Mouse (Mus musculus) myocyte (in vitro differentiated cells): ENCODE data around the gene Zcchc7. TPM values are rescaled to one million over a fixed set of nuclear protein-coding genes. Genes with fewer than 3 reads are reported as not detected.

Experiments used
- H3K27me3 ChIP-seq: one replicate; pipeline ENCODE4 v1.6.1; 2011; ENCODE audit not compliant: control insufficient read depth, insufficient read depth, insufficient read length
- H3K36me3 ChIP-seq: one replicate; pipeline ENCODE4 v1.6.1; 2011; ENCODE audit not compliant: control insufficient read depth, insufficient read depth
- H3K4me2 ChIP-seq: one replicate; pipeline ENCODE4 v1.6.1; 2011; ENCODE audit warnings: low read depth, control low read depth
- H3K4me3 ChIP-seq: one replicate; pipeline ENCODE4 v1.5.1; 2011; ENCODE audit warnings: mild to moderate bottlenecking, control low read depth, moderate library complexity
- H3K79me2 ChIP-seq: one replicate; pipeline ENCODE4 v1.6.1; 2011; ENCODE audit not compliant: control insufficient read depth, insufficient read depth
- H3ac ChIP-seq: one replicate; pipeline ENCODE4 v1.6.1; 2011; ENCODE audit not compliant: control insufficient read depth, insufficient read length
- CEBPB ChIP-seq: IDR thresholded peaks from 2 replicates; pipeline ENCODE4 v1.6.1; 2011; ENCODE audit warnings: mild to moderate bottlenecking, moderate library complexity; ENCODE audit not compliant: poor library complexity, insufficient read depth, severe bottlenecking
- E2F4 ChIP-seq: IDR thresholded peaks from one replicate; pipeline ENCODE4 v1.6.1; 2011; ENCODE audit warnings: mild to moderate bottlenecking, control low read depth, moderate library complexity; ENCODE audit not compliant: insufficient read depth
- MAX ChIP-seq: IDR thresholded peaks from one replicate; pipeline ENCODE4 v1.6.1; 2011; ENCODE audit warnings: low read depth, mild to moderate bottlenecking, control low read depth
- MYOD1 ChIP-seq, 3 experiments: IDR thresholded peaks; one replicate each; pipeline ENCODE4 v1.6.1; 2011; ENCODE audit warnings: control low read depth in 2 of 3, low read depth in 2 of 3, mild to moderate bottlenecking in 2 of 3, moderate library complexity in 1 of 3; ENCODE audit not compliant: insufficient read length in 2 of 3, control insufficient read depth in 1 of 3
- MYOG ChIP-seq, 3 experiments: IDR thresholded peaks; one replicate each; pipeline ENCODE4 v1.6.1; 2011; ENCODE audit warnings: control low read depth in 2 of 3, low read depth in 2 of 3, mild to moderate bottlenecking in 2 of 3; ENCODE audit not compliant: insufficient read length in 2 of 3, control insufficient read depth in 1 of 3, insufficient read depth in 1 of 3
- POLR2A ChIP-seq: IDR thresholded peaks from one replicate; pipeline ENCODE4 v1.6.1; 2011; ENCODE audit warnings: low read depth, mild to moderate bottlenecking, control low read depth, moderate library complexity; ENCODE audit not compliant: insufficient read length
- POLR2AphosphoS2 ChIP-seq: IDR thresholded peaks from one replicate; pipeline ENCODE4 v1.6.1; 2011; ENCODE audit warnings: low read depth, control low read depth; ENCODE audit not compliant: insufficient read length
- REST ChIP-seq: IDR thresholded peaks from one replicate; pipeline ENCODE4 v1.6.1; 2011; ENCODE audit warnings: mild to moderate bottlenecking, control low read depth, moderate library complexity; ENCODE audit not compliant: insufficient read depth, insufficient read length
- SRF ChIP-seq: IDR thresholded peaks from one replicate; pipeline ENCODE4 v1.6.1; 2011; ENCODE audit warnings: low read depth; ENCODE audit not compliant: control insufficient read depth, insufficient read length
- TCF12 ChIP-seq: IDR thresholded peaks from one replicate; pipeline ENCODE4 v1.6.1; 2011; ENCODE audit warnings: mild to moderate bottlenecking, control low read depth; ENCODE audit not compliant: poor library complexity, insufficient read depth, severe bottlenecking
- TCF3 ChIP-seq: IDR thresholded peaks from one replicate; pipeline ENCODE4 v1.6.1; 2011; ENCODE audit warnings: low read depth, control low read depth; ENCODE audit not compliant: insufficient read length
- USF1 ChIP-seq: IDR thresholded peaks from one replicate; pipeline ENCODE4 v1.6.1; 2011; ENCODE audit warnings: low read depth, mild to moderate bottlenecking, control low read depth, moderate library complexity
- polyA plus RNA-seq: library from polyadenylated mRNA; unstranded; fragments of >200 nt; fragmentation: generic; extraction: Trizol; gene quantifications from one replicate; pipeline ENCODE4 v1.2.1, GENCODE M21; 2012; ENCODE audit warnings: missing spikeins

Zcchc7 gene
- polyA plus RNA-seq, 1 experiment: 6.9 TPM

- TF ChIP-seq POLR2AphosphoS2: no peak
- TF ChIP-seq MYOD1 (IDR thresholded peaks at IDR 0.05; ENCODE audit: control insufficient read depth in 1 of 3, insufficient read length in 2 of 3, low read depth in 2 of 3): no peak
- TF ChIP-seq E2F4: no peak
- TF ChIP-seq USF1: no peak
- no peak for TF ChIP-seq TCF3
- TF ChIP-seq CEBPB: no peak
- no peak for TF ChIP-seq POLR2A
- TF ChIP-seq MAX: no peak
- no peak for TF ChIP-seq REST
- no peak for TF ChIP-seq MYOG (IDR thresholded peaks at IDR 0.05; ENCODE audit: control insufficient read depth in 1 of 3, insufficient read depth in 1 of 3, insufficient read length in 2 of 3, low read depth in 2 of 3)
- no peak for TF ChIP-seq TCF12
- TF ChIP-seq SRF: no peak
- Histone ChIP-seq H3ac (no peak overlapping the region), H3K36me3 (no peaks in the 10 kb centered on the region), H3K79me2 (no peaks in the 10 kb centered on the region), H3K4me3 (no peak overlapping the region), H3K27me3 (no peaks in the 10 kb centered on the region), H3K4me2 (no peak overlapping the region)
Measured at GRCm38 (mm10) chr4:44976921-44977710, 221.4 kb downstream of the Zcchc7 start.

GRCm38 (mm10) chr4:44978175-44978574, 222.5 kb downstream of the Zcchc7 start:
- no peaks in the 10 kb centered on the region for H3K27me3 ChIP-seq
- no peak for TF ChIP-seq MAX
- no peak for TF ChIP-seq CEBPB
- TF ChIP-seq MYOD1 (IDR thresholded peaks at IDR 0.05; ENCODE audit: control insufficient read depth in 1 of 3, insufficient read length in 2 of 3, low read depth in 2 of 3): no peak
- TF ChIP-seq MYOG (IDR thresholded peaks at IDR 0.05; ENCODE audit: control insufficient read depth in 1 of 3, insufficient read depth in 1 of 3, insufficient read length in 2 of 3, low read depth in 2 of 3): no peak
- no peak for TF ChIP-seq POLR2AphosphoS2
- TF ChIP-seq TCF12: no peak
- no peak for TF ChIP-seq TCF3
- TF ChIP-seq E2F4: no peak
- no peak for TF ChIP-seq POLR2A
- TF ChIP-seq REST: no peak
- TF ChIP-seq SRF: no peak
- no peak for TF ChIP-seq USF1
- no peaks in the 10 kb centered on the region for H3K36me3 ChIP-seq
- no peak overlapping the region for H3K4me2 ChIP-seq
- no peak overlapping the region for H3ac ChIP-seq
- no peak overlapping the region for H3K4me3 ChIP-seq
- no peaks in the 10 kb centered on the region for H3K79me2 ChIP-seq

GRCm38 (mm10) chr4:44979794-44980338, 224.2 kb downstream of the Zcchc7 start:
- Histone ChIP-seq H3K79me2 (no peaks in the 10 kb centered on the region), H3K4me3 (no peak overlapping the region), H3K27me3 (no peaks in the 10 kb centered on the region), H3ac (no peak overlapping the region), H3K36me3 (no peaks in the 10 kb centered on the region), H3K4me2 (no peak overlapping the region)
- TF ChIP-seq TCF12 (no peak), POLR2A (no peak), REST (no peak), E2F4 (no peak), CEBPB (no peak)

GRCm38 (mm10) chr4:44981280-44981973, 225.8 kb downstream of the Zcchc7 start, which contains the start of gene Grhpr:
Gene Grhpr, plus strand, starts transcription at chr4:44981395.
- peak within 1 kb of the TSS; percentile 92 for H3K4me2 ChIP-seq
- peak within 1 kb of the TSS; percentile 43 for H3K4me3 ChIP-seq
- TF ChIP-seq MYOG (IDR thresholded peaks at IDR 0.05; ENCODE audit: control insufficient read depth in 1 of 3, insufficient read depth in 1 of 3, insufficient read length in 2 of 3, low read depth in 2 of 3): no peak
- no peak for TF ChIP-seq USF1
- TF ChIP-seq CEBPB: no peak
- TF ChIP-seq TCF3: no peak
- peak; percentile 96 for TF ChIP-seq POLR2A
- no peak for TF ChIP-seq MAX
- no peak for TF ChIP-seq TCF12
- TF ChIP-seq E2F4: no peak
- no peak for TF ChIP-seq REST
- peak in 1 of 3 experiments; percentile 4 for TF ChIP-seq MYOD1 (IDR thresholded peaks at IDR 0.05; ENCODE audit: control insufficient read depth in 1 of 3, insufficient read length in 2 of 3, low read depth in 2 of 3)
- TF ChIP-seq SRF: no peak
- TF ChIP-seq POLR2AphosphoS2: peak; percentile 92
- H3K36me3 ChIP-seq: no peaks in the 10 kb centered on the region
- no peaks in the 10 kb centered on the region for H3K27me3 ChIP-seq
- H3ac ChIP-seq: peak within 1 kb of the TSS; percentile 2
- no peaks in the 10 kb centered on the region for H3K79me2 ChIP-seq

Other genes with a start within 250 kb of the Zcchc7 start
- gene Pax5, start 45.4 kb upstream of the Zcchc7 start, polyA plus RNA-seq: 0.01 TPM
- 71.1 TPM for gene Grhpr, start 225.5 kb downstream of the Zcchc7 start, polyA plus RNA-seq